Comparison of ENCODE assay signal across 8 mouse cellular contexts in genomic region chr13:75839719-75840481, GRCm38 (mm10). TPM values are rescaled to one million over a fixed set of nuclear protein-coding genes. Genes with fewer than 3 reads are reported as not detected.
DNase-seq lines count a peak whose midpoint lies in the region; ATAC-seq lines count a peak whose summit lies in the region.

Gene Glrx (plus strand): TSS chr13:75839868.

- peak within 1 kb of the TSS; percentile 74 for H3K27ac ChIP-seq in hindbrain, embryonic 14.5 days

- H3K27me3 ChIP-seq in hindbrain, embryonic 14.5 days (ENCODE audit: control insufficient read depth, insufficient read depth, low read length): no peaks in the 10 kb centered on the region

- peaks cover 28% of the 10 kb centered on the region for H3K4me1 ChIP-seq in hindbrain, embryonic 14.5 days (replicated peaks; ENCODE audit: control insufficient read depth, insufficient read depth, low read length)

- no peaks in the 10 kb centered on the region for H3K9me3 ChIP-seq in hindbrain, embryonic 14.5 days (ENCODE audit: control insufficient read depth, low read length)

- peak; percentile 89 for ATAC-seq in hindbrain, embryonic 14.5 days (ENCODE audit: low FRiP score)

- WGBS in hindbrain, embryonic 14.5 days: under 1% methylated on average over 12 of the region's 12 CpGs

- no peaks in the 10 kb centered on the region for H3K36me3 ChIP-seq in hindbrain, embryonic 14.5 days (replicated peaks; ENCODE audit: control insufficient read depth, insufficient read depth)

- DNase-seq in R1 (ENCODE audit: low read depth, low spot score): peak; percentile 83
- DNase-seq in cerebellum, postnatal 36 days: peak; percentile 65 to 73
- DNase-seq in frontal cortex, postnatal 36 days (ENCODE audit: low spot score in 2 of 2): peak; percentile 83 to 90
- peak; percentile 78 for DNase-seq in hindbrain, embryonic 14.5 days (ENCODE audit: low spot score)
- peak; percentile 52 to 57 for DNase-seq in layer of hippocampus, postnatal 25 days (ENCODE audit: extremely low spot score in 1 of 2, low spot score in 1 of 2)
- DNase-seq in lung, postnatal 14 days: peak; percentile 79
- DNase-seq in retina, adult 2 months (ENCODE audit: low read depth, low spot score): peak; percentile 54
- peak; percentile 24 to 29 for DNase-seq in thymus, postnatal 36 days

- peak within 1 kb of the TSS; percentile 48 for H3K4me3 ChIP-seq in hindbrain, embryonic 14.5 days (replicated peaks; ENCODE audit: low read length)

- H3K4me2 ChIP-seq in hindbrain, embryonic 14.5 days (replicated peaks): peak within 1 kb of the TSS; percentile 60

- peak within 1 kb of the TSS; percentile 61 for H3K9ac ChIP-seq in hindbrain, embryonic 14.5 days

RNA-seq across cellular contexts. Expression of gene Glrx, which starts in this region (rescaled TPM):
- 76.1 and 78.5 TPM in 2 replicates for polyA plus RNA-seq in hindbrain, embryonic 14.5 days (2014; fragmentation: Nextera tagmentation; extraction: Ambion mirVana)
- total RNA-seq in layer of hippocampus, postnatal 25 days (2021): 10 to 100 TPM; 47.8 to 52.3 TPM

Comparison
In these comparisons a context has a peak if more than half of its experiments do, and no peak if none do; other contexts are left out.
1. Peak in every context shown above with its lines: DNase-seq, ATAC-seq, H3K4me3 ChIP-seq and H3K27ac ChIP-seq.
2. DNase-seq: peak in every context shown above with its lines; median percentile 86 in frontal cortex, postnatal 36 days; 83 in R1; 79 in lung, postnatal 14 days; 78 in hindbrain, embryonic 14.5 days; 69 in cerebellum, postnatal 36 days; 54 in layer of hippocampus, postnatal 25 days; 54 in retina, adult 2 months; 26 in thymus, postnatal 36 days.